In genomic region chr16:30769007-30769442, GRCm38 (mm10) we compare ENCODE assay signal across 10 mouse cellular contexts.
DNase-seq lines count a peak whose midpoint lies in the region; ATAC-seq and TF ChIP-seq lines count a peak whose summit lies in the region.
"Had no signal": no experiment of that assay in that cellular context is flagged by ENCODE, and none has a peak within 500 bp of the region (broad histone marks: within the 10 kb centered on the region; RNA-seq: fewer than 3 reads in every experiment).

No protein-coding gene starts in this region.

- 0 out of 2 replicates have a peak, but pooled peaks have one; percentile 44 for ATAC-seq in lung, embryonic 14.5 days (ENCODE audit: insufficient read depth)
- ATAC-seq in heart, embryonic 12.5 days (ENCODE audit: insufficient number of reproducible peaks, low FRiP score) = peak; percentile 16; the same call in 1 of the 2 replicates
- ATAC-seq in forebrain, embryonic 12.5 days (ENCODE audit: low FRiP score) = no peak

- no peaks in the 10 kb centered on the region for H3K36me3 ChIP-seq in lung, embryonic 14.5 days (ENCODE audit: insufficient read depth)
- no peaks in the 10 kb centered on the region for H3K36me3 ChIP-seq in heart, embryonic 12.5 days
- H3K36me3 ChIP-seq in limb, embryonic 10.5 days = no peaks in the 10 kb centered on the region
- H3K36me3 ChIP-seq in forebrain, embryonic 12.5 days (replicated peaks) = no peaks in the 10 kb centered on the region
- H3K36me3 ChIP-seq: G1E had no signal

- no peak overlapping the region for H3K4me2 ChIP-seq in lung, embryonic 14.5 days
- peak overlapping the region; percentile 44 for H3K4me2 ChIP-seq in heart, embryonic 12.5 days
- H3K4me2 ChIP-seq in forebrain, embryonic 12.5 days = no peak overlapping the region

- peak; percentile 50 for DNase-seq in lung, embryonic 14.5 days
- DNase-seq in lung, postnatal 14 days = no peak
- DNase-seq in adrenal gland, postnatal 25 days = peak; percentile 25
- no peak for DNase-seq in limb, embryonic 10.5 days (ENCODE audit: low spot score)
- DNase-seq in gastrocnemius, postnatal 14 days = no peak
- no peak for DNase-seq in cerebellum, adult 11-12 months
- DNase-seq: cerebellum, adult 9-11 months had no signal

- H3K27me3 ChIP-seq in lung, embryonic 14.5 days (ENCODE audit: insufficient read depth, low read length) = no peaks in the 10 kb centered on the region
- H3K27me3 ChIP-seq in heart, embryonic 12.5 days (replicated peaks) = no peaks in the 10 kb centered on the region
- H3K27me3 ChIP-seq in limb, embryonic 10.5 days (ENCODE audit: low read depth, poor library complexity, severe bottlenecking) = 0 out of 2 replicates have a peak, but pooled peaks cover 12% of the 10 kb centered on the region
- no peaks in the 10 kb centered on the region for H3K27me3 ChIP-seq in forebrain, embryonic 12.5 days

- TF ChIP-seq CTCF in lung, embryonic 14.5 days (IDR thresholded peaks at IDR 0.05; ENCODE audit: low read depth) = no peak

- no peak overlapping the region for H3K4me3 ChIP-seq in lung, embryonic 14.5 days (ENCODE audit: low read depth, low read length)
- H3K4me3 ChIP-seq in heart, embryonic 12.5 days = no peak overlapping the region
- H3K4me3 ChIP-seq in limb, embryonic 10.5 days = no peak overlapping the region
- H3K4me3 ChIP-seq in forebrain, embryonic 12.5 days (replicated peaks) = no peak overlapping the region

- no peaks in the 10 kb centered on the region for H3K9me3 ChIP-seq in lung, embryonic 14.5 days (ENCODE audit: low read depth, low read length)
- no peaks in the 10 kb centered on the region for H3K9me3 ChIP-seq in heart, embryonic 12.5 days (replicated peaks)
- no peaks in the 10 kb centered on the region for H3K9me3 ChIP-seq in limb, embryonic 10.5 days (replicated peaks)
- H3K9me3 ChIP-seq in forebrain, embryonic 12.5 days = no peaks in the 10 kb centered on the region
- H3K9me3 ChIP-seq: G1E had no signal

- intact Hi-C loops in gastrocnemius, postnatal 14 days (cut with DNase I; ENCODE audit: low total_unique reads) = no loop called here

- no peak overlapping the region for H3K27ac ChIP-seq in lung, embryonic 14.5 days (ENCODE audit: low read depth)
- no peak overlapping the region for H3K27ac ChIP-seq in heart, embryonic 12.5 days (ENCODE audit: poor library complexity, severe bottlenecking)
- peak overlapping the region; percentile 32; the same call in 1 of the 2 replicates for H3K27ac ChIP-seq in limb, embryonic 10.5 days
- no peak overlapping the region for H3K27ac ChIP-seq in forebrain, embryonic 12.5 days

- no peak overlapping the region for H3K9ac ChIP-seq in lung, embryonic 14.5 days
- no peak overlapping the region for H3K9ac ChIP-seq in heart, embryonic 12.5 days
- no peak overlapping the region for H3K9ac ChIP-seq in forebrain, embryonic 12.5 days

- 10% methylated on average over 5 of the region's 5 CpGs for WGBS in lung, embryonic 14.5 days
- 8% methylated on average over 5 of the region's 5 CpGs for WGBS in heart, embryonic 12.5 days
- WGBS in limb, embryonic 10.5 days = 15% methylated on average over 5 of the region's 5 CpGs
- WGBS in forebrain, embryonic 12.5 days = 38% methylated on average over 5 of the region's 5 CpGs

- H3K4me1 ChIP-seq in lung, embryonic 14.5 days (ENCODE audit: insufficient read depth) = 0 out of 2 replicates have a peak, but pooled peaks cover 4% of the 10 kb centered on the region
- peaks cover 22% of the 10 kb centered on the region for H3K4me1 ChIP-seq in heart, embryonic 12.5 days (replicated peaks)
- peaks cover 45% of the 10 kb centered on the region for H3K4me1 ChIP-seq in limb, embryonic 10.5 days
- H3K4me1 ChIP-seq in forebrain, embryonic 12.5 days = peaks cover 6% of the 10 kb centered on the region

Comparison
In these comparisons a context has a peak if more than half of its experiments do, and no peak if none do; other contexts are left out.
1. DNase-seq: peak in lung, embryonic 14.5 days (single experiment) and adrenal gland, postnatal 25 days (single experiment); none in lung, postnatal 14 days (single experiment), limb, embryonic 10.5 days (single experiment), gastrocnemius, postnatal 14 days (single experiment) and cerebellum, adult 11-12 months (single experiment).